Mouse (Mus musculus): Measurements from ENCODE around the gene Decr2.
"Not testable (repeated sequence)": the region's sequence is repeated elsewhere in the genome, so short reads cannot be mapped to it uniquely, and the experiment has no call there.

The Decr2 gene

GRCm38 (mm10) chr17:26089905-26090632 lies at the start of gene Decr2:
Decr2 (minus strand) TSS chr17:26090337.
- peak; percentile 96 for DNase-seq (ENCODE audit: low spot score)

GRCm38 (mm10) chr17:26138901-26139381 lies 48.8 kb upstream of the Decr2 start:
- no peak for DNase-seq (ENCODE audit: low spot score)

- peak; percentile 97 for DNase-seq (ENCODE audit: low spot score)
These were observed 48.2 kb upstream of the Decr2 start, which contains the start of gene Axin1 for GRCm38 (mm10) chr17:26138239-26138836. Axin1 (plus strand) TSS chr17:26138688.

GRCm38 (mm10) chr17:26137751-26138130 lies 47.6 kb upstream of the Decr2 start:
- no peak for DNase-seq (ENCODE audit: low spot score)

GRCm38 (mm10) chr17:26137106-26137750 lies 47.1 kb upstream of the Decr2 start:
- DNase-seq (ENCODE audit: low spot score) = no peak

GRCm38 (mm10) chr17:26131856-26132853 lies 42.0 kb upstream of the Decr2 start:
- no peak for DNase-seq (ENCODE audit: low spot score)

GRCm38 (mm10) chr17:26131062-26131732 lies 41.1 kb upstream of the Decr2 start:
- no peak for DNase-seq (ENCODE audit: low spot score)

- DNase-seq (ENCODE audit: low spot score) = no peak
These were observed 35.1 kb upstream of the Decr2 start for GRCm38 (mm10) chr17:26125226-26125625.

- no peak for DNase-seq (ENCODE audit: low spot score)
These were observed 34.4 kb upstream of the Decr2 start for GRCm38 (mm10) chr17:26124560-26124959.

- DNase-seq (ENCODE audit: low spot score) = peak; percentile 98
These were observed 33.1 kb upstream of the Decr2 start, which contains the start of gene Mrpl28 for GRCm38 (mm10) chr17:26123267-26123684. Mrpl28 (plus strand) TSS chr17:26123500.

GRCm38 (mm10) chr17:26122431-26123140 lies 32.4 kb upstream of the Decr2 start:
- DNase-seq (ENCODE audit: low spot score) = peak; percentile 23

- peak; percentile 78 for DNase-seq (ENCODE audit: low spot score)
These were observed 29.9 kb upstream of the Decr2 start for GRCm38 (mm10) chr17:26119766-26120710.

GRCm38 (mm10) chr17:26116503-26117258 lies 26.5 kb upstream of the Decr2 start:
- no peak for DNase-seq (ENCODE audit: low spot score)

- DNase-seq (ENCODE audit: low spot score) = no peak
These were observed 25.9 kb upstream of the Decr2 start for GRCm38 (mm10) chr17:26115956-26116487.

- DNase-seq (ENCODE audit: low spot score) = no peak
These were observed 25.2 kb upstream of the Decr2 start for GRCm38 (mm10) chr17:26115205-26115898.

- not testable (repeated sequence) for DNase-seq (ENCODE audit: low spot score)
These were observed 24.3 kb upstream of the Decr2 start for GRCm38 (mm10) chr17:26114461-26114860.

GRCm38 (mm10) chr17:26114061-26114460 lies 23.9 kb upstream of the Decr2 start:
- DNase-seq (ENCODE audit: low spot score) = no peak
